Mouse (Mus musculus) stomach, embryonic 15.5 days (tissue): Measurements from ENCODE around the gene 6030468B19Rik. TPM values are rescaled to one million over a fixed set of nuclear protein-coding genes. Genes with fewer than 3 reads are reported as not detected.

Experiments used
- ATAC-seq: fragments of 200-750 bp; cut with Nextera tagmentation; 2 replicates; pipeline ENCODE4 v1.8.0; 2017; ENCODE audit warnings: low read depth, moderate number of reproducible peaks, moderate TSS enrichment; ENCODE audit not compliant: insufficient read depth, low FRiP score
- H3K27ac ChIP-seq: fragments of 300-500 bp; sonication (generic); 2 replicates; pipeline ENCODE4 v1.5.1; 2015; ENCODE audit warnings: mild to moderate bottlenecking, inconsistent platforms
- H3K27me3 ChIP-seq: fragments of 300-500 bp; sonication (generic); replicated peaks from 2 replicates; pipeline ENCODE4 v1.6.1; 2015; ENCODE audit warnings: inconsistent platforms
- H3K36me3 ChIP-seq: fragments of 300-500 bp; sonication (generic); 2 replicates; pipeline ENCODE4 v1.6.1; 2015; ENCODE audit warnings: inconsistent platforms
- H3K4me1 ChIP-seq: fragments of 300-500 bp; sonication (generic); 2 replicates; pipeline ENCODE4 v1.6.1; 2015; ENCODE audit warnings: inconsistent platforms
- H3K4me2 ChIP-seq: fragments of 300-500 bp; sonication (generic); 2 replicates; pipeline ENCODE4 v1.6.1; 2015; ENCODE audit warnings: mild to moderate bottlenecking, inconsistent platforms
- H3K4me3 ChIP-seq: fragments of 300-500 bp; sonication (generic); replicated peaks from 2 replicates; pipeline ENCODE4 v1.5.1; 2015; ENCODE audit warnings: inconsistent platforms
- H3K9ac ChIP-seq: fragments of 300-500 bp; sonication (generic); 2 replicates; pipeline ENCODE4 v1.6.1; 2015; ENCODE audit warnings: inconsistent platforms
- H3K9me3 ChIP-seq: fragments of 300-500 bp; sonication (generic); 2 replicates; pipeline ENCODE4 v1.6.1; 2016; ENCODE audit warnings: inconsistent platforms
- WGBS: fragments of 180-500 bp; shearing (Covaris S2); methylation state at CpG from one replicate; pipeline ENCODE4 v1.1.7; 2015; 5-methylcytosine and 5-hydroxymethylcytosine counted together
- polyA plus RNA-seq: library from polyadenylated mRNA; unstranded; fragments of >200 nt; fragmentation: Nextera tagmentation; extraction: Ambion mirVana; gene quantifications from 2 replicates; pipeline ENCODE4 v1.2.1, GENCODE M21; 2015

The 6030468B19Rik gene
- polyA plus RNA-seq, 1 experiment from 2014 or later, result 7.2 TPM

DNA sequence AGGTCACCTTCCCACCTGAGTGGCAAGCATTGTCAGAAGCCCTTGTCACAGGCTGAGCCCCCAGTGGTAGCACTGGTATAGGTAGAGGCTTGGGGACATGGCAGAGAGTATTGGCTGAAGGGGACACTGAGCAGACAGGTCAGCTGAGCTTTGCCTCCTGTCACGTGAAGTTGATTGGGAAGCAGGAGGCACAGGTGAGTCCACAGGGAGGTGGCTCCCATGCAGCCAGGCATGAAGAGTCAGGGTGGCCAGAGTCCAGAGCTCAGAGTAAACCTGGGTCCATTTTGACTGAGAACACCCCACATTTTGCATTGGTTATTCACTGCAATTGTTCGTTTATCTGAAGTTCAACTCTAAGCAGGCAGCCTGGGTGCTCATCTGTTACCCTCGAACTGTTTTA lies 55.4 kb downstream of the 6030468B19Rik start:
- Histone ChIP-seq H3K4me2 (no peak overlapping the region), H3K27ac (no peak overlapping the region), H3K4me3 (no peak overlapping the region), H3K9me3 (no peaks in the 10 kb centered on the region), H3K27me3 (no peaks in the 10 kb centered on the region), H3K9ac (no peak overlapping the region), H3K4me1 (peaks cover 22% of the 10 kb centered on the region), H3K36me3 (peaks cover 53% of the 10 kb centered on the region)
- 78% methylated on average over 3 of the region's 3 CpGs for WGBS
- ATAC-seq, result no peak

DNA sequence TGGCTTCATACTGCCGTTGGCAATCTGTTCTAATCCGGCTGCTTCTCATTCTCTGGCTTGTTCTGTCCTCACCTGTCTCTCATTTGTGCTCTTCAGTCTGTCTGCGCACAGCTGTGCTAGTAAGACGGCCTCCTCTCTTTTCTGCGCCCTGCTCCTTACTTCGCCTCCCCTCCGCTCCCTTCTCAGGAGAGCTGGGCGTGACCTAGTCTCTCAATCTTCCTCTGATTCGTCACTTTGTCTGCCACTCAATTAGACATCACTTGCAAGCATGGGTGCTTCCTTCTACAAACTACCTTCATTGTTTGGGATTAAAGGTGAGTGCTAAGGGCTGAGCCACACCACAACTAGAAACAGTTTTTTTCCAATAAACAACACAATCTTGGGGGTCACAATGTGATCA lies 56.8 kb downstream of the 6030468B19Rik start:
- H3K4me3 ChIP-seq, result no peak overlapping the region
- H3K4me1 ChIP-seq, result peaks cover 18% of the 10 kb centered on the region
- H3K9me3 ChIP-seq, result no peaks in the 10 kb centered on the region
- no peak overlapping the region for H3K27ac ChIP-seq
- no peak for ATAC-seq
- H3K27me3 ChIP-seq, result no peaks in the 10 kb centered on the region
- WGBS, result 90% methylated on average over 9 of the region's 9 CpGs
- no peak overlapping the region for H3K9ac ChIP-seq
- peaks cover 53% of the 10 kb centered on the region for H3K36me3 ChIP-seq
- H3K4me2 ChIP-seq, result no peak overlapping the region

DNA sequence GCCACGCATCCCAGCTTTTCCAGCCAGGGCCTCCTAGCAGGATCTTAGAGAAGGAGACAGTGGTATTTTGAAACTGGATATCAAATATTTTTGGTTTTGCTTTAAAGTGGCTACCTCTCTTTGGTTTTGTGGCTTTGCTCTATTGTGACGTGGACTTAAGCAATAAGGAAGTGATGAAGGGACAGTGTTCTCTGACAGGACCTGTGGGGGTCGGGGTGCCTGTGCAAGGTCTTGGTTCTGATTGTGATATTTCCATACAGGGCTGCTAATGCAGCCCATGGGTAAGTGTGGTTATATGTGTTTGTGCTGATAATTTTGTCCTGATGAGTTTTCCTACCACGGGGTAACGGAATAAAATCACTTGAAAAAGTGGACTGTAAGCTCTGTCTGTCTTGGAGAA lies 57.9 kb downstream of the 6030468B19Rik start:
- Histone ChIP-seq H3K27me3 (peaks cover 8% of the 10 kb centered on the region), H3K9ac (no peak overlapping the region), H3K4me1 (peaks cover 7% of the 10 kb centered on the region), H3K4me3 (no peak overlapping the region), H3K27ac (no peak overlapping the region), H3K9me3 (no peaks in the 10 kb centered on the region), H3K4me2 (no peak overlapping the region), H3K36me3 (peaks cover 53% of the 10 kb centered on the region)
- 94% methylated on average over 5 of the region's 5 CpGs for WGBS
- no peak for ATAC-seq

DNA sequence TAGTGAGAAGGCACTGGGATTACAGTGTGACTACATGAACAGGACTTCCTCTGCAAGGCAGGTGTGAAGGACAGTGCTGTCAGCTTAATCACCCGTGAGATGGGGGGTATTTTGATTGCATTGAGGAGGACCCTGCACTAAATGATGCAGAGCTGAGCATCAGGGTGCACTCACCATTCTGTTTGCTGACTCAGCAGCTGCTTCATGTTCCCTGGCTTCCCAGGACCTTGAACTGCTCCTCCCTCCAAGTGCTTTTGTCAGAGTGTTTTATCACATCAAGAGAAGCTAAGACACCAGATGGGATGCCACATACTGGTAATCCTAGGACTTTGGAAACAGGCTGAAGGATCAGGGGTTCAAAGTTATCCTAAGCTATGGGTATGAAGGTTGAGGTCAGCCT lies 58.5 kb downstream of the 6030468B19Rik start:
- Histone ChIP-seq H3K36me3 (peaks cover 53% of the 10 kb centered on the region), H3K4me2 (no peak overlapping the region), H3K9me3 (no peaks in the 10 kb centered on the region), H3K4me1 (0 out of 2 replicates have a peak, but pooled peaks cover 5% of the 10 kb centered on the region), H3K9ac (no peak overlapping the region), H3K27ac (no peak overlapping the region), H3K27me3 (peaks cover 14% of the 10 kb centered on the region), H3K4me3 (no peak overlapping the region)
- WGBS, result 65% methylated on average over 1 of the region's 1 CpGs
- ATAC-seq, result no peak

Other genes starting within 250 kb of the 6030468B19Rik start
- 11.6 and 12.2 TPM in 2 replicates for gene Tnrc6c, start 143.4 kb upstream of the 6030468B19Rik start, polyA plus RNA-seq
- 4.1 and 5.4 TPM in 2 replicates for gene Tmc8, start 15.6 kb upstream of the 6030468B19Rik start, polyA plus RNA-seq
- gene Tmc6, start 15.5 kb upstream of the 6030468B19Rik start, polyA plus RNA-seq, result 28.3 and 29.4 TPM in 2 replicates
- 0.53 and 1.3 TPM in 2 replicates for gene Gm20708, start 12.0 kb downstream of the 6030468B19Rik start, polyA plus RNA-seq
- 132 and 137 TPM in 2 replicates for gene Syngr2, start 12.0 kb downstream of the 6030468B19Rik start, polyA plus RNA-seq
- 7.2 and 7.4 TPM in 2 replicates for gene Afmid, start 28.3 kb downstream of the 6030468B19Rik start, polyA plus RNA-seq
- 139 and 142 TPM in 2 replicates for gene Tk1, start 28.4 kb downstream of the 6030468B19Rik start, polyA plus RNA-seq
- gene Birc5, start 51.6 kb downstream of the 6030468B19Rik start, polyA plus RNA-seq, result 293 and 308 TPM in 2 replicates
- not detected in 2 replicates for gene Tmem235, start 63.1 kb downstream of the 6030468B19Rik start, polyA plus RNA-seq
- gene Tha1, start 75.8 kb downstream of the 6030468B19Rik start, polyA plus RNA-seq, result 7.1 and 7.2 TPM in 2 replicates
- gene Socs3, start 172.4 kb downstream of the 6030468B19Rik start, polyA plus RNA-seq, result 16.0 and 18.5 TPM in 2 replicates
- 31.7 and 34.6 TPM in 2 replicates for gene Pgs1, start 188.6 kb downstream of the 6030468B19Rik start, polyA plus RNA-seq